Mouse (Mus musculus): ENCODE results near the gene Fntb.

The Fntb gene

GRCm38 (mm10) chr12:76927012-76927411 is 161.6 kb downstream of the Fntb start:
- DNase-seq: no peak

GRCm38 (mm10) chr12:76927539-76927938 is 162.2 kb downstream of the Fntb start:
- DNase-seq: peak in 1 of 2 experiments; percentile 18

GRCm38 (mm10) chr12:76930177-76930576 is 164.8 kb downstream of the Fntb start:
- no peak for DNase-seq

- DNase-seq: no peak
Measured at GRCm38 (mm10) chr12:76931739-76932687, 166.6 kb downstream of the Fntb start.

GRCm38 (mm10) chr12:76932688-76933060 is 167.3 kb downstream of the Fntb start:
- DNase-seq: no peak

- no peak for DNase-seq
Measured at GRCm38 (mm10) chr12:76934438-76934837, 169.0 kb downstream of the Fntb start.

GRCm38 (mm10) chr12:76936211-76936610 is 170.8 kb downstream of the Fntb start:
- DNase-seq: no peak

GRCm38 (mm10) chr12:76938013-76938412 is 172.6 kb downstream of the Fntb start:
- peak; percentile 41 to 53 for DNase-seq

- DNase-seq: no peak
Measured at GRCm38 (mm10) chr12:76941524-76941923, 176.1 kb downstream of the Fntb start.

GRCm38 (mm10) chr12:76942476-76942875 is 177.1 kb downstream of the Fntb start:
- DNase-seq: no peak

- no peak for DNase-seq
Measured at GRCm38 (mm10) chr12:76943046-76943445, 177.7 kb downstream of the Fntb start.

- DNase-seq: peak in 1 of 2 experiments; percentile 15
Measured at GRCm38 (mm10) chr12:76943466-76943865, 178.1 kb downstream of the Fntb start.

- no peak for DNase-seq
Measured at GRCm38 (mm10) chr12:76947487-76947886, 182.1 kb downstream of the Fntb start.

- no peak for DNase-seq
Measured at GRCm38 (mm10) chr12:76948185-76948584, 182.8 kb downstream of the Fntb start.

- DNase-seq: no peak
Measured at GRCm38 (mm10) chr12:76948781-76949180, 183.4 kb downstream of the Fntb start.

- no peak for DNase-seq
Measured at GRCm38 (mm10) chr12:76950330-76950729, 184.9 kb downstream of the Fntb start.

- DNase-seq: peak; percentile 28 to 73
Measured at GRCm38 (mm10) chr12:76953750-76954363, 188.5 kb downstream of the Fntb start.

- DNase-seq: peak; percentile 77 to 78
Measured at GRCm38 (mm10) chr12:76954698-76955423, 189.5 kb downstream of the Fntb start.

- peak in 1 of 2 experiments; percentile 32 for DNase-seq
Measured at GRCm38 (mm10) chr12:76957688-76958087, 192.3 kb downstream of the Fntb start.

GRCm38 (mm10) chr12:76961052-76961931 is 195.9 kb downstream of the Fntb start:
- DNase-seq: no peak

GRCm38 (mm10) chr12:76961932-76962891 is 196.8 kb downstream of the Fntb start, which contains the start of gene Max:
Gene Max, minus strand, starts transcription at chr12:76962201.
- DNase-seq: peak; percentile 99

Data from kidney, adult 8-10 months (tissue).